Mouse (Mus musculus) MEL (cell line): ENCODE results near the gene Prl3d1.
"Not testable (repeated sequence)": the region's sequence is repeated elsewhere in the genome, so short reads cannot be mapped to it uniquely, and the experiment has no call there.

Experiments used
- MAFK ChIP-seq: IDR thresholded peaks from 2 replicates; pipeline ENCODE4 v1.6.1; 2011; ENCODE audit warnings: low read depth, mild to moderate bottlenecking, low read length, improper control_type of control experiment, borderline replicate concordance
- MAX ChIP-seq: IDR thresholded peaks from 2 replicates; pipeline ENCODE4 v1.6.1; 2011; ENCODE audit warnings: low read length, improper control_type of control experiment
- POLR2A ChIP-seq, 2 experiments: IDR thresholded peaks; 2 replicates each; pipeline ENCODE4 v1.6.1; 2011 to 2012; ENCODE audit warnings: low read length in 2 of 2, mild to moderate bottlenecking in 2 of 2, control low read depth in 1 of 2, improper control_type of control experiment in 1 of 2, low read depth in 1 of 2, moderate library complexity in 1 of 2; ENCODE audit not compliant: control insufficient read depth in 1 of 2, insufficient read depth in 1 of 2, poor library complexity in 1 of 2

DNA sequence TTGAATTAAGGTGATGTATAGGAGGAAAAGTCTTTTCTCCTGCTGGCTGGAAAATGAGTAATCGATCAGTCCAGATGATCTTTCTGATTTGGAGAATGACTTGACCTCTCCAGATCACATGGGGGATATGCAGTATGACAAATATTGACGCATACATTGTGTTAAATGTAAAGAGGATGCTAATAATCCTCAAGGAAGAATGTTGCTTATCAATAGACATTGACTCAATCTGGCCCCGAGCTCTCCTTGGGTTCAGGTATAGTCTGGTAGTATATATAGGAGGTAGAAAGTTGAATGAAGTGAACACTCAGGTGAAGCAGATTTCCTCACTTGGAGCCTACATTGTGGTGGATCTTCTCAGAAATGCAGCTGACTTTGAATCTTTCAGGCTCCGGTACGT lies at the start of gene Prl3d1:
- TF ChIP-seq POLR2A (IDR thresholded peaks at IDR 0.05; ENCODE audit: control insufficient read depth in 1 of 2, insufficient read depth in 1 of 2, low read depth in 1 of 2, low read length in 2 of 2, poor library complexity in 1 of 2); MAX; MAFK: not testable (repeated sequence)
